Mouse (Mus musculus): ENCODE data around the gene Nup205.
"Not testable (repeated sequence)": the region's sequence is repeated elsewhere in the genome, so short reads cannot be mapped to it uniquely, and the experiment has no call there.

Gene Nup205

DNA sequence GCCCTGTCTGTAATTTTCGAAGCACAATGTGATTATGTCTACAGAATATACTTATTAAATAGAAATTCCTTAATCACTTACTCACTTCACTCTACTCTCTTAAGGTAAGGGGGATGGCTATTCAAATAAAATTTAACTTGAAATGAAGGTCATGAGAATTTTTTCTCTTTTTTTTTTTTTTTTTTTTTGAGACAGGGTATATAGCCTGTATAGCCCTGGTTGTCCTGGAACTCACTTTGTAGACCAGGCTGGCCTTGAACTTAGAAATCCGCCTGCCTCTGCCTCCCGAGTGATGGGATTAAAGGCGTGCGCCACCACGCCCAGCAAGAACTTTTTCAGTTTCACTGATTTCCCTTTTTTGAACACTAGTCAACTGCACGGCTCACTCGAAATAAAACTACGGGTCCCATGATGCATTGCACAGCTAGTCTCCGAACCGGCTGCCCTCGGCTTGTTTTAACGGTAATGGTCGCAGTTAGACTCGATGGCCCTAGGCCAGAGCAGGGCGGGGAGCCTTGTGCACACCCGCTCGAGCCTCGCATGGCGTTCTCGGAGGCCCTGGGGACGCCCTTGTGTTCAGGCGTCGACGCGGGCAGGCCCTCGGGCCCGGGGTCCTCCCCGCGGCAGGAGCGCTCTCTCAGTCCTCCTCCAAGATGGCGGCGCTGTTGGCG lies at the start of gene Nup205:
Gene Nup205 (plus strand): TSS at position 443 of the 671 bp plus-strand sequence.
- peak; percentile 87 for DNase-seq (ENCODE audit: extremely low read depth, low read depth)

GRCm38 (mm10) chr6:35132806-35133205 lies 44.4 kb upstream of the Nup205 start:
- DNase-seq (ENCODE audit: extremely low read depth, low read depth), result peak; percentile 40

DNA sequence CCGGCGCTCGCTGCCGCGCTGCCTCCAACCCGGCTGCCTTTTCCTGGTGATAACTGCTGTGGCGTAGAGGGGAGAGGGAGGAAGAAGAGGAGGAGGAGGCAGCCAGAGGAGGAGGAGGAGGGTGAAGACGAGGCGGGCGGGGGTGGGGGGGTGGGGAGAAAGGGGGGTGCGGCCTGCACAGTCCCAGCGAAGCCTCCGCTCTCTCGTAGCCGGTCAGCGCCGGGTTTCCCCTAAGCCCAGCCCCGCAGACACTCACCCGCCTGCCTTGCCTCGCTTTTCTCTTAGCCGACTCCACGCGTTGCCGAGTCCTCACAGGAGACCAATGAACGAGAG lies 44.0 kb upstream of the Nup205 start:
- no peak for DNase-seq (ENCODE audit: extremely low read depth, low read depth)

DNA sequence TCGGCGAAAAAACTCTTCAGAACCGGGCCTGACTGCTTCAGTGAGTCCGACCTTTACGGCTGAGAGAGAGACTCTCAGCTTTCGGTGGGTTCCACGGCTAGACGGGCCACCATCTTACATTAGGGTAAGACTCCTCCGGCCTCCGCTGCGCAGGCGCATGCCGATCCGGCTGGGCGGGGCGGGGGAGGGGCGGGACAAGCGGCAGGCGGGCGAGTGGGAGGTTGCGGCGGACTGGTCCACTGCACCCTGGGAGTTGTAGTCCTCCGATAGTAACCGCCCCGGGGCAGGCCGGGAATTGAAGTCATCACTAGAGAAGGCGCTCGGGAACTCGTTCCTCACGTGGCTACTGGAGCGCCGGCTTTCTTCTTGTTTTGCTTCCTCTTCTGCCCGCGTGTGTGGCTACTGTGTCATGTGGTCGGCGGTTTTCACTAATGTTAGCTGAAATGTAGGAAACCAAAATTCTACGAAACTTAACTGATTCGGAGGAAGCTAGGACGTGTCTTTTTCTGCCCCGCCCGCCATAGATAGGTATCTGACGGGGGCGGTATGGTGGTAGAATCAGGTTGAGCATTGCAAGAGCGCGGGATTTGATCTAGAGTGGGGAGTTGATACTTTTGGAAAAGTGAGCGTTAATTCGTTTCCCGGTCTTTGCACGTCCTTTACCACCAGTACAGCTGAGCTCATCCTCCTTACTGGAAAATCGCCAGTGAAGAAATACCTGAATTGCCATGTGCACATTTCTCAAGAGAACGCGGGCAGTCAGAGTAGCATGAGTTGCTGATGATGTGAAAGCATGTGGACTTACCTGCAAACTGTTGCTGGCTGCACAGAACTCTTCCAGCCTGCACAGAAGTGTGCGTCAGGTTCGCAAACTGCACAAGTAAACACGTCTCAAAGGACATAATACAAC lies 43.4 kb upstream of the Nup205 start, which contains the start of gene Cnot4:
Gene Cnot4 (minus strand): TSS at position 146 of the 910 bp plus-strand sequence.
- DNase-seq (ENCODE audit: extremely low read depth, low read depth), result peak; percentile 95

GRCm38 (mm10) chr6:35134844-35135243 lies 42.4 kb upstream of the Nup205 start:
- no peak for DNase-seq (ENCODE audit: extremely low read depth, low read depth)

DNA sequence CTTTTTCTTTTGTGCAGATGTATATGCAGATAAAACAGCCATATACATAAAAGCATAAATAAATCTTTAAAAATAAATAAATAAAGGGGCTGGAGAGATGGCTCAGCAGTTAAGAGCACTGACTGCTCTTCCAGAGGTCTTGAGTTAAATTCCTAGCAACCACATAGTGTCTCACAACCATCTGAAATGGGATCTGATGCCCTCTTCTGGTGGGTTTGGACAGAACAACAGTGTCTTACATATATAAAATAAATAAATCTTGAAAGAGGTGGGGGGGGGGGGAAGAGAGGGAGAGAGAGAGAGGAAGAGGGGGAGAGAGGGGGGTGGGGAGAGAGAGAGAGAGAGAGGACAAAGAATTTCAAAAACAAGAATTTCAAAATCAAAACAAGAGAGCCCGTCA lies 36.9 kb upstream of the Nup205 start:
- no peak for DNase-seq (ENCODE audit: extremely low read depth, low read depth)

GRCm38 (mm10) chr6:35145569-35145968 lies 31.7 kb upstream of the Nup205 start:
- no peak for DNase-seq (ENCODE audit: extremely low read depth, low read depth)

DNA sequence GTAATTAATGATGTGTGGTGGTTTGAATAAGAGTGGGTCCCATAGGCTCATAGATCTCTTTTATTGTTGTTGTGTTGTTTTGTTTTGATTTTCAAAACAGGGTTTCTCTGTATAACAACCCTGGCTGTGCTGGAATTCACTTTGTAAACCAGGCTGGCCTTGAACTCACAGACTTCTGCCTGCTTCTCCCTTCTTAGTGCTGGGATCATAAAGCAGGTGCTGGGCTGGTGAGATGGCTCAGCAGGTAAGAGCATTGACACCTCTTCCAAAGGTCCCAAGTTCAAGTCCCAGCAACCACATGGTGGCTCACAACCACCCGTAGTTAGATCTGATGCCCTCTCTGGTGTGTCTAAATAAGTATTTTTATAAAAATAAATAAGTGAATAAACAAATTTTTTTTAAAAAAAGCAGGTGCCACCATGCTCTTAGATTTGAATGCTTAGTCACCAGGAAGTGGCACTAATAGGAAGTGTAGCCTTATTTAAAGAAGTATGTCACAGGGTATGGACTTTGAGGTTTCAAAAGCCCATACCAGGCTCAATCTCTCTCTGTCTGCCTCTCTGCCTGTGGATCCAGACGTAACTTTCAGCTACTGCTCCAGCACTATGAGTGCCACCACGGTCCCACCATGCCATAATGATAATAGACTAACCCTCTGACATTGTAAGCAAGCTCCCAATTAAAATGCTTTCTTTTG lies 29.3 kb upstream of the Nup205 start:
- no peak for DNase-seq (ENCODE audit: extremely low read depth, low read depth)

GRCm38 (mm10) chr6:35154540-35154939 lies 22.7 kb upstream of the Nup205 start:
- DNase-seq (ENCODE audit: extremely low read depth, low read depth), result no peak

DNA sequence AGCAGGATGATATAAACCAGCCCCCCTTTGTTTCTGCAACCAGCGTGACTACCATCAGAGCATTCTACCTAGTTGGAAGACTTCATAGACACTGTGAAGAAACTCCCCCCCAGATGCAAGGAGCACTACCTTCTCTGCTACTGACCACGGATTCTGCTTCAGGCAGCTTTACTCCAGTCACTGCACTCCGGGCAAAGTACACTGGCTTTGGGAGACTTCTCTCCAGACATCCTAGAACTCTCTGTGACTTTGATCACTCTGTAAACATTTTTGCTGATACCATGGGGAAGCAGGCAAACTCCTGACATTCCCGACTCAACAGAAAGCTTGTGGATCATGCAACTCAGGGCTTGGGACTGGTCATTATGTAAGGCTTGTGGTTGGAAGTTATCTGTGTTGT lies 8.0 kb upstream of the Nup205 start:
- DNase-seq (ENCODE audit: extremely low read depth, low read depth), result no peak

GRCm38 (mm10) chr6:35172028-35172427 lies 5.2 kb upstream of the Nup205 start:
- not testable (repeated sequence) for DNase-seq (ENCODE audit: extremely low read depth, low read depth)

- no peak for DNase-seq (ENCODE audit: extremely low read depth, low read depth)
These were observed 4.0 kb upstream of the Nup205 start for GRCm38 (mm10) chr6:35173181-35173580.

GRCm38 (mm10) chr6:35177650-35178272 lies 540 bp downstream of the Nup205 start:
- DNase-seq (ENCODE audit: extremely low read depth, low read depth), result no peak

GRCm38 (mm10) chr6:35179299-35179698 lies 2.1 kb downstream of the Nup205 start:
- not testable (repeated sequence) for DNase-seq (ENCODE audit: extremely low read depth, low read depth)

DNA sequence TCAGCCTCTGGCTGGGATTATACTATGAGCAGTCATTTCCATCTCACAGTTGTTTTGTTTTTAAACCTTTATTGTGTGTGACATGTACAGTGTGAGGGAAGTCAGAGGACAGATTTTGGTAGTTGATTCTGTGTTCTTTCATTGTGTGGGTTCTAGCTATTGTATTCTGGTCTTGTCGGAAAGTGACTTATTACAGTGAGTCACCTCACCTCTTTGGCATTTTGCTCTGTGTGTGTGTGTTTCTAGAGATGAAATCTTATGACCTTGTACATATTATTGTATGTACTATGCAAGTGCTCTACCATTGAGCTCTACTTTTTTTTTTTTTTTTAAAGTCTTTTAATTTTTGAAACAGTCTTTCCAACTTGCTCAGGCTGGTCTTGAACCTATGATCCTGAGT lies 7.6 kb downstream of the Nup205 start:
- DNase-seq (ENCODE audit: extremely low read depth, low read depth), result no peak

GRCm38 (mm10) chr6:35191198-35191597 lies 14.0 kb downstream of the Nup205 start:
- DNase-seq (ENCODE audit: extremely low read depth, low read depth), result no peak

DNA sequence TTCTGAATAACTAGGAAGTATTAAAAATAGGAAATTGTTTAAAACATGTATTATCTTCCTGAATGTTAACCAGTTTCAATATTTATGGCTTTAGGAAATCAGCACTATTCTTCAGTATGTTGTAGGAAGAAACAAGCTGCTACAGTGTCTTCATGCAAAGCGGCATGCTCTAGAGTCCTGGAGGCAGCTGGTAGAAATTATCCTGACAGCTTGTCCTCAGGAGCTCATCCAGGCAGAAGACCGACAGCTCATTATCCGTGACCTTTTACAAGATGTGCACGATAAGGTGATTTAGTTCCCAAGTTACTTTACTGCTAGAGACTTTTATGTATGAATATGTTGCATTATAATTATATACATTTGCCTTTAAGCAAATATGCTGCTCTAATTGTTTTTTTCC lies 48.5 kb downstream of the Nup205 start:
- no peak for DNase-seq (ENCODE audit: extremely low read depth, low read depth)

- no peak for DNase-seq (ENCODE audit: extremely low read depth, low read depth)
These were observed 52.2 kb downstream of the Nup205 start for GRCm38 (mm10) chr6:35229415-35229814.

- no peak for DNase-seq (ENCODE audit: extremely low read depth, low read depth)
These were observed 59.0 kb downstream of the Nup205 start for GRCm38 (mm10) chr6:35236108-35236785.

- no peak for DNase-seq (ENCODE audit: extremely low read depth, low read depth)
These were observed 66.0 kb downstream of the Nup205 start for GRCm38 (mm10) chr6:35243252-35243651.

GRCm38 (mm10) chr6:35243989-35244388 lies 66.8 kb downstream of the Nup205 start:
- no peak for DNase-seq (ENCODE audit: extremely low read depth, low read depth)

Measured in MEL-GATA-1-ER (cell line).